Mouse (Mus musculus) intestine, embryonic 16.5 days (tissue): ENCODE measurements around the gene Abca12. TPM values are rescaled to one million over a fixed set of nuclear protein-coding genes. Genes with fewer than 3 reads are reported as not detected.

Experiments used
- ATAC-seq: fragments of 200-750 bp; cut with Nextera tagmentation; 2 replicates; pipeline ENCODE4 v1.8.0; 2017; ENCODE audit warnings: moderate TSS enrichment, moderate library complexity
- H3K27ac ChIP-seq: fragments of 300-500 bp; sonication (generic); 2 replicates; pipeline ENCODE4 v1.5.1; 2014; ENCODE audit warnings: mild to moderate bottlenecking, low read length
- H3K27me3 ChIP-seq: fragments of 300-500 bp; sonication (generic); replicated peaks from 2 replicates; pipeline ENCODE4 v1.6.1; 2014; ENCODE audit warnings: low read length, control low read depth, mixed read lengths; ENCODE audit not compliant: control insufficient read depth, insufficient read depth
- H3K36me3 ChIP-seq: fragments of 300-500 bp; sonication (generic); 2 replicates; pipeline ENCODE4 v1.6.1; 2014; ENCODE audit warnings: low read length, control low read depth; ENCODE audit not compliant: control insufficient read depth, insufficient read depth
- H3K4me1 ChIP-seq: fragments of 300-500 bp; sonication (generic); 2 replicates; pipeline ENCODE4 v1.6.1; 2014; ENCODE audit warnings: low read length, control low read depth, mixed read lengths; ENCODE audit not compliant: control insufficient read depth, insufficient read depth
- H3K4me2 ChIP-seq: fragments of 300-500 bp; sonication (generic); 2 replicates; pipeline ENCODE4 v1.6.1; 2014; ENCODE audit warnings: low read depth, low read length, control low read depth
- H3K4me3 ChIP-seq: fragments of 300-500 bp; sonication (generic); 2 replicates; pipeline ENCODE4 v1.5.1; 2014; ENCODE audit warnings: mild to moderate bottlenecking, low read length
- H3K9ac ChIP-seq: fragments of 300-500 bp; sonication (generic); 2 replicates; pipeline ENCODE4 v1.6.1; 2014; ENCODE audit warnings: low read depth, low read length
- H3K9me3 ChIP-seq: fragments of 300-500 bp; sonication (generic); 2 replicates; pipeline ENCODE4 v1.6.1; 2016; ENCODE audit warnings: low read length, control low read depth; ENCODE audit not compliant: control insufficient read depth
- WGBS: fragments of 180-500 bp; shearing (Covaris S2); extraction: QIAGEN DNeasy Blood & Tissue Kit; methylation state at CpG from one replicate; pipeline ENCODE4 v1.1.7; 2014; 5-methylcytosine and 5-hydroxymethylcytosine counted together
- polyA plus RNA-seq: library from polyadenylated mRNA; unstranded; fragments of >200 nt; fragmentation: Nextera tagmentation; extraction: Ambion mirVana; gene quantifications from 2 replicates; pipeline ENCODE4 v1.2.1, GENCODE M21; 2015

Gene Abca12
- polyA plus RNA-seq, 1 experiment from 2014 or later, result not detected

DNA sequence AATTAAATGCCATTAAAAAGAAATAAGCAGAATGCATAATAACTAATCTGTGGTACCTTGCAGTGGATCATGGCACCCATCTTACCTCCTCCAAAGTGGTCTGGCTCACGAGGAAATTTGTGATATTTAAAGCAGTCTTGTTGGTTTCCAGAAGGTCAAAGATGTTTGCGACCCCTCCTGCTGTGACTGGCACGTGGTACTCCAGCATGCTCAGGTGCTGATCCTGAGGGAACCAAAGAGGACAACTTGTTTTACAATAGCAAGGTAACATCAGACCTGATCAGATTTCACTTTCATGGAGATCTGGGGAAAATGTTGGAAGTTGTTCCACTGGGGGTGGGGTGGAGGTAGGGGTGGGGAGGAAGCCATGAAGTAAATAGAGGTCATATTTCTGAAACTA lies 170.1 kb downstream of the Abca12 start:
- H3K27ac ChIP-seq, result no peak overlapping the region
- H3K4me3 ChIP-seq, result no peak overlapping the region
- H3K27me3 ChIP-seq, result no peaks in the 10 kb centered on the region
- no peak overlapping the region for H3K4me2 ChIP-seq
- H3K36me3 ChIP-seq, result no peaks in the 10 kb centered on the region
- no peaks in the 10 kb centered on the region for H3K4me1 ChIP-seq
- 57% methylated on average over 3 of the region's 3 CpGs for WGBS
- no peak for ATAC-seq
- no peak overlapping the region for H3K9ac ChIP-seq
- no peaks in the 10 kb centered on the region for H3K9me3 ChIP-seq

DNA sequence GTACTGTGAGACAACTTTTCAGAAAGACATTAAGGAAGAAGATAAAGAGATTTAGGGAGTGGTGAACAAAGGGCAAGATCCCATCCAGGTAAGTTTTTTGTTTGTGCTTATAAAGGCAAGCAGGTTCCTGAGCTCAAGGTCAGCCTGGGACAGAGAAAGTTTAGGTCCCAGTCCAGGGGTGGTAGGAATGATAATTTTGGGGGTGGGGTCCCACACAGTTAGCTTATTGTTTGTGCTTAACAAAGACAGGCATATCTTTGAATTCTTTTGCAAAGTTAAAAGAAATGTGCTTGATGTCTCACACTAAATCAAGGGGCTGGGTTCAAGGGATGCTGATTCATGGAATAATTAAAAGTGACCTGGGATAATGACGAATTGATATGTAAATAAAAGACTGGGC lies 173.3 kb downstream of the Abca12 start:
- no peak for ATAC-seq
- Histone ChIP-seq H3K4me2 (no peak overlapping the region), H3K9me3 (no peaks in the 10 kb centered on the region), H3K4me1 (no peaks in the 10 kb centered on the region), H3K9ac (no peak overlapping the region), H3K27ac (no peak overlapping the region), H3K36me3 (no peaks in the 10 kb centered on the region), H3K27me3 (no peaks in the 10 kb centered on the region), H3K4me3 (no peak overlapping the region)
- 74% methylated on average over 1 of the region's 1 CpGs for WGBS

DNA sequence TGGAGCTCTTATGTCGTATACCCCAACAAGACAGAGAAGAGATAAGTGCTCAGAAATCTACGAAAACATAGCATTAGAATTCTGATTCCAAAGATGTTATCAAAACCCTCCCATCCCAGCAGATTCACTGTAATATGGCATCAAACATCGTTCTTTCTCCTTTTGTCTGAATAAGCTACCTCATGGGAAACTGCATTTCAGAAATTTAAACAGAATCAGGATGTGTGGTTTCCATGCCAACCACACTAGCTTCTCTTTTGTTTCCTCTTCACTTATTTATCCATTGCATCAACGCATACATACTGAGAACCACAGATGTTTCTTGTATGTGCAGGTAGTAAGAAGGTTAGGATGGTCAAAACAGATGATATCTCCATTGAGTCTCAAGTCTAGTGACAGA lies 175.1 kb downstream of the Abca12 start:
- 84% methylated on average over 4 of the region's 4 CpGs for WGBS

DNA sequence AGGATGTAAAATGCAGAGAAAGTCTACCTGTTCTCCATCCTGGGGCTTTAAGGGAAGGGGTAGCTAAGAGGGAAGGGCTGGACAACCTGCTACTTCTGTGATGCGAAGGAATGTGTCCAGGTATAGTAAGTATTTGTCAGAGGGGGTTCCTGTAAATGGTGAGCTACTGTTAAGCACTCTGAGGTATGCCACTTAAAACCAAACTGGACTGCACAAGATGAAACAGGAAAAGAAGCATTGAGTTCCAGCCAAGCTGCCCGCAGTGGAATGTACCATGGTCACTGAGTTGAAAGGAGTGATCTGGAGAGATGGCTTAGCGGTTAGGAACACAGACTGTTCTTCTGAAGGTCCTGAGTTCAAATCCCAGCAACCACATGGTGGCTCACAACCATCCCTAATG lies 179.4 kb downstream of the Abca12 start:
- no peak for ATAC-seq
- H3K4me2 ChIP-seq, result no peak overlapping the region
- no peaks in the 10 kb centered on the region for H3K9me3 ChIP-seq
- 90% methylated on average over 3 of the region's 3 CpGs for WGBS
- no peaks in the 10 kb centered on the region for H3K27me3 ChIP-seq
- no peaks in the 10 kb centered on the region for H3K4me1 ChIP-seq
- H3K4me3 ChIP-seq, result no peak overlapping the region
- no peak overlapping the region for H3K27ac ChIP-seq
- no peak overlapping the region for H3K9ac ChIP-seq
- H3K36me3 ChIP-seq, result no peaks in the 10 kb centered on the region

More for the DNA sequence above, 175.1 kb downstream of the Abca12 start:
- H3K9me3 ChIP-seq, result no peaks in the 10 kb centered on the region
- H3K36me3 ChIP-seq, result no peaks in the 10 kb centered on the region
- no peak for ATAC-seq
- no peak overlapping the region for H3K27ac ChIP-seq
- no peaks in the 10 kb centered on the region for H3K27me3 ChIP-seq
- no peak overlapping the region for H3K9ac ChIP-seq
- H3K4me3 ChIP-seq, result no peak overlapping the region
- H3K4me1 ChIP-seq, result no peaks in the 10 kb centered on the region
- H3K4me2 ChIP-seq, result no peak overlapping the region

DNA sequence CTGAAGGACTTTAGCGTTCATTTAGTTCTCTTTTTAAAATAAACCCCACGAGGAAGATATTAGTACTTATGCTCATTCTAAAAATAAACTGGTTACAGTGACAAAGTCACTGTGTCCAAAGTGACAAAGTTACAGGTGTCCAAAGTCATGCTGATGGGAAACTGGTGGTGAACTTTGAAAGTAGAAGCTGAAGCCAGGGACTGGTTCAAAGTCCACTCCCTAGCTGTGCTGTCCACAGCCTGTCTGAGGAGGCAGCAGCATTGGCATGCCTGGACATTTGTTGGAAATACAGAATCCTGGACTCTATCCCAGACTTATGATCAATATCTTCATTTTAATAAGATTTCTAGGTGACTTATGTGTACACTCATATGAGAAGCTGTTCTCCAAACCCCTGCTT lies 183.5 kb downstream of the Abca12 start:
- no peak overlapping the region for H3K27ac ChIP-seq
- H3K36me3 ChIP-seq, result no peaks in the 10 kb centered on the region
- H3K9ac ChIP-seq, result no peak overlapping the region
- WGBS, result 69% methylated on average over 2 of the region's 2 CpGs
- H3K4me1 ChIP-seq, result no peaks in the 10 kb centered on the region
- no peaks in the 10 kb centered on the region for H3K9me3 ChIP-seq
- no peak overlapping the region for H3K4me3 ChIP-seq
- no peak for ATAC-seq
- H3K27me3 ChIP-seq, result no peaks in the 10 kb centered on the region
- no peak overlapping the region for H3K4me2 ChIP-seq

DNA sequence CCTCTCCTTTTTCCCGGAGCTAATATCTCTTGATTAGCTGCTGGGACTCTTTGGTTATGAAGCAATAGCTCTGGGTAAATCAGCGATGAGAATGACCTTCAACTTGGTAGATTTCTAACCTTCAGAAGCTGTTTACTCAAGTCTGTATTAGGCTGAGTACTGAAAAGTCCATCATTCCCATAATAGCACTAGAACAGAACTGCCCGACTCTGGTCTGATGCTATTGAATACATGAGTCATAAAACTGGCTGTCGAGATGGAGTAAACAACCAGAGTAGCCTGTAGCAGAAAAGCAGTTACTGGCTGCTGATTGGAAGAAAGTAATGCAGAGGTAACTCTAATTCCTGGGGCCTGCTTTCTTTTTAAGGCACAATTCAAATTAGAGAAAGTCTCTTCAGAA lies 211.1 kb downstream of the Abca12 start:
- Histone ChIP-seq H3K9me3 (no peaks in the 10 kb centered on the region), H3K4me2 (no peak overlapping the region), H3K36me3 (no peaks in the 10 kb centered on the region), H3K4me1 (no peaks in the 10 kb centered on the region), H3K27me3 (no peaks in the 10 kb centered on the region), H3K4me3 (no peak overlapping the region), H3K9ac (no peak overlapping the region), H3K27ac (no peak overlapping the region)
- 39% methylated on average over 4 of the region's 4 CpGs for WGBS
- ATAC-seq, result no peak

DNA sequence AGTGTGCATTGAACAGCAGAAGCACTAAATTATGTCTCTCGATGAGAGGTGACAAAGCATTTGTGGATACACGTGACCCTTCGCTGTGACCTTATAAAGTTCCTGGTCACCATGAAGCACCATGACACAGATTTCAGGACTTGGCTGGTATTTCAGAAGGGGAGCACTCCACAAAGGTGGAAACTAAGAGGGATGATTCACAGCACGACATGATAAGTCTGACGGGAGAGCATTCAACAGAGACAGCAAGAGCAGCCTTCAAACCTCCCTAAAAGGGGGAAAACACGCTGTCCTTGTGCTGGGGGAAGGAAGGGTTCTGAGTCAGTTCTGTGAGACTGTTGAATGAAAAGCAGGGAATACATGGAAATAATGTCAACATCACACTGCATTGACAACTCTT lies 218.5 kb downstream of the Abca12 start:
- no peak overlapping the region for H3K27ac ChIP-seq
- no peak for ATAC-seq

DNA sequence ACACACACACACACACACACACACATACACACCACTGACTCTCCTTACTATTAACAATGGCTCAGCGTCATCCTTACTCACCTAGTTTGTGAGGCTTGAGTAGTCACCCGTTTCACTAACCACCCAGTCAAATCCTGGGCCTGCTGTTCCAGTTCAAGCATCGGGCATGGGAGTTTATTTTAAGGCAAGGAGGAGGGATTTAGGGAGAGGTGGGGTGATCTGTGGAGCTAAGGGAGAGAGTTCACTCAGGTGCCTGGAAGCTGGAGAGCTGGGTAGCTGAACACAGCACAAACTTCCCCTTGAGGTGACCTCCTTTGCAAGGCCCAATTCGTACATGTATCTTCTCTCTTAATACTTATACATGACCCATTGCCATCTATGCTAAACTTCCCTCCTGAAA lies 219.4 kb downstream of the Abca12 start:
- no peak overlapping the region for H3K9ac ChIP-seq
- no peaks in the 10 kb centered on the region for H3K36me3 ChIP-seq
- H3K9me3 ChIP-seq, result no peaks in the 10 kb centered on the region
- no peak overlapping the region for H3K27ac ChIP-seq
- H3K4me2 ChIP-seq, result no peak overlapping the region
- H3K27me3 ChIP-seq, result no peaks in the 10 kb centered on the region
- ATAC-seq, result no peak
- no peaks in the 10 kb centered on the region for H3K4me1 ChIP-seq
- H3K4me3 ChIP-seq, result no peak overlapping the region
- WGBS, result 84% methylated on average over 4 of the region's 4 CpGs

More for the DNA sequence above, 218.5 kb downstream of the Abca12 start:
- no peak overlapping the region for H3K4me3 ChIP-seq
- WGBS, result 88% methylated on average over 6 of the region's 6 CpGs
- no peaks in the 10 kb centered on the region for H3K36me3 ChIP-seq
- no peak overlapping the region for H3K9ac ChIP-seq
- no peaks in the 10 kb centered on the region for H3K9me3 ChIP-seq
- no peaks in the 10 kb centered on the region for H3K27me3 ChIP-seq
- H3K4me2 ChIP-seq, result no peak overlapping the region
- no peaks in the 10 kb centered on the region for H3K4me1 ChIP-seq

DNA sequence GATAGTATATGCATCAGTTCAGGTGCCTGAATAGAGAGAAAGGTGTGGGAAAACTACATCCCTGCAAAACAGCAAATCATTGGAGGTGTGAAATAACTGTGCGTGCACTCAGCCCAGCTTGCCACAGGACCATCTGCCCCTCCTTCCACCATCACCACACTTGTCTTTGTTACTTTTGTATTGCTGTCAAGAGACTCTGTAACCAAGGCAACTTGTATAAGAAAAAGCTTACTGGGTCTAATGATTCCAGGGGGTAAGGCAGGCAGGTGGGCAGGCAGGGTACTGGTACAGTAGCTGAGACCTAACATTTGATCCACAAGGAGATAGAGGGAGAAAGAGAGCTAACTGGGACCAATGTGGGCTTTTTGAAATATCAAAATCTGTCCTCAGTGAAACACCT lies 220.8 kb downstream of the Abca12 start:
- H3K4me3 ChIP-seq, result no peak overlapping the region
- H3K27me3 ChIP-seq, result no peaks in the 10 kb centered on the region
- H3K27ac ChIP-seq, result no peak overlapping the region
- H3K9ac ChIP-seq, result no peak overlapping the region
- no peaks in the 10 kb centered on the region for H3K4me1 ChIP-seq
- 86% methylated on average over 1 of the region's 1 CpGs for WGBS
- ATAC-seq, result no peak
- no peak overlapping the region for H3K4me2 ChIP-seq
- no peaks in the 10 kb centered on the region for H3K9me3 ChIP-seq
- H3K36me3 ChIP-seq, result no peaks in the 10 kb centered on the region
